Mouse (Mus musculus): ENCODE measurements at regions not wholly inside any gene's neighbourhood (a gene's known extent, or its start where the extent isn't known, plus 50 kb on each side); places are given as distances from the start of the nearest gene placed in this dataset.

GRCm38 (mm10) chr13:46043016-46043415 is 78.2 kb upstream of the Atxn1 start:
- Histone ChIP-seq H3K27me3 (ENCODE audit: control insufficient read depth, insufficient read depth, low read length) (no peaks in the 10 kb centered on the region), H3K36me3 (ENCODE audit: control insufficient read depth, insufficient read depth, low read length) (no peaks in the 10 kb centered on the region), H3K9me3 (ENCODE audit: control insufficient read depth, low read length) (no peaks in the 10 kb centered on the region), H3K4me2 (replicated peaks; ENCODE audit: low read depth) (peak overlapping the region; percentile 12; the same call in 1 of the 2 replicates), H3K4me3 (ENCODE audit: low read depth, low read length) (no peak overlapping the region), H3K4me1 (replicated peaks; ENCODE audit: control insufficient read depth, insufficient read depth) (no peaks in the 10 kb centered on the region), H3K27ac (replicated peaks) (no peak overlapping the region), H3K9ac (ENCODE audit: low read length) (no peak overlapping the region)
- TF ChIP-seq EP300 (optimal IDR thresholded peaks at IDR 0.05) (no peak), CTCF (IDR thresholded peaks at IDR 0.05; ENCODE audit: low read depth) (no peak)
- no peak; the same call in 1 of the 2 replicates for ATAC-seq (ENCODE audit: low FRiP score, low TSS enrichment)
- DNase-seq (ENCODE audit: low spot score) = no peak
- 56% methylated on average over 10 of the region's 10 CpGs for WGBS

GRCm38 (mm10) chr13:46042224-46042623 is 77.4 kb upstream of the Atxn1 start:
- no peak for ATAC-seq (ENCODE audit: low FRiP score, low TSS enrichment)
- H3K4me2 ChIP-seq (replicated peaks; ENCODE audit: low read depth) = no peak overlapping the region

GRCm38 (mm10) chr13:46041475-46041874 is 76.7 kb upstream of the Atxn1 start:
- no peak overlapping the region for H3K4me2 ChIP-seq (replicated peaks; ENCODE audit: low read depth)
- H3K9me3 ChIP-seq (ENCODE audit: control insufficient read depth, low read length) = no peaks in the 10 kb centered on the region
- no peak for TF ChIP-seq CTCF (IDR thresholded peaks at IDR 0.05; ENCODE audit: low read depth)
- no peak for TF ChIP-seq EP300 (optimal IDR thresholded peaks at IDR 0.05)
- H3K9ac ChIP-seq (ENCODE audit: low read length) = no peak overlapping the region
- 94% methylated on average over 4 of the region's 4 CpGs for WGBS
- no peak overlapping the region for H3K4me3 ChIP-seq (ENCODE audit: low read depth, low read length)
- no peaks in the 10 kb centered on the region for H3K4me1 ChIP-seq (replicated peaks; ENCODE audit: control insufficient read depth, insufficient read depth)
- no peaks in the 10 kb centered on the region for H3K36me3 ChIP-seq (ENCODE audit: control insufficient read depth, insufficient read depth, low read length)
- no peaks in the 10 kb centered on the region for H3K27me3 ChIP-seq (ENCODE audit: control insufficient read depth, insufficient read depth, low read length)
- DNase-seq (ENCODE audit: low spot score) = no peak
- H3K27ac ChIP-seq (replicated peaks) = no peak overlapping the region
- ATAC-seq (ENCODE audit: low FRiP score, low TSS enrichment) = no peak

More at GRCm38 (mm10) chr13:46042224-46042623, 77.4 kb upstream of the Atxn1 start:
- Histone ChIP-seq H3K4me1 (replicated peaks; ENCODE audit: control insufficient read depth, insufficient read depth) (no peaks in the 10 kb centered on the region), H3K27me3 (ENCODE audit: control insufficient read depth, insufficient read depth, low read length) (no peaks in the 10 kb centered on the region), H3K9ac (ENCODE audit: low read length) (no peak overlapping the region), H3K27ac (replicated peaks) (no peak overlapping the region), H3K4me3 (ENCODE audit: low read depth, low read length) (no peak overlapping the region), H3K36me3 (ENCODE audit: control insufficient read depth, insufficient read depth, low read length) (no peaks in the 10 kb centered on the region), H3K9me3 (ENCODE audit: control insufficient read depth, low read length) (no peaks in the 10 kb centered on the region)
- DNase-seq (ENCODE audit: low spot score) = no peak
- 64% methylated on average over 8 of the region's 8 CpGs for WGBS
- TF ChIP-seq EP300 (optimal IDR thresholded peaks at IDR 0.05) = no peak
- TF ChIP-seq CTCF (IDR thresholded peaks at IDR 0.05; ENCODE audit: low read depth) = no peak

- Histone ChIP-seq H3K27ac (replicated peaks) (no peak overlapping the region), H3K4me2 (replicated peaks; ENCODE audit: low read depth) (no peak overlapping the region), H3K36me3 (ENCODE audit: control insufficient read depth, insufficient read depth, low read length) (no peaks in the 10 kb centered on the region), H3K4me3 (ENCODE audit: low read depth, low read length) (no peak overlapping the region), H3K4me1 (replicated peaks; ENCODE audit: control insufficient read depth, insufficient read depth) (no peaks in the 10 kb centered on the region), H3K9me3 (ENCODE audit: control insufficient read depth, low read length) (no peaks in the 10 kb centered on the region), H3K9ac (ENCODE audit: low read length) (no peak overlapping the region), H3K27me3 (ENCODE audit: control insufficient read depth, insufficient read depth, low read length) (no peaks in the 10 kb centered on the region)
- TF ChIP-seq CTCF (IDR thresholded peaks at IDR 0.05; ENCODE audit: low read depth) (no peak), EP300 (optimal IDR thresholded peaks at IDR 0.05) (no peak)
- no peak for DNase-seq (ENCODE audit: low spot score)
- WGBS = 92% methylated on average over 5 of the region's 5 CpGs
- ATAC-seq (ENCODE audit: low FRiP score, low TSS enrichment) = no peak
Observed at GRCm38 (mm10) chr13:46040062-46040461, 75.3 kb upstream of the Atxn1 start.

- Histone ChIP-seq H3K27ac (replicated peaks) (no peak overlapping the region), H3K4me2 (replicated peaks; ENCODE audit: low read depth) (no peak overlapping the region), H3K9ac (ENCODE audit: low read length) (no peak overlapping the region), H3K4me3 (ENCODE audit: low read depth, low read length) (no peak overlapping the region), H3K27me3 (ENCODE audit: control insufficient read depth, insufficient read depth, low read length) (no peaks in the 10 kb centered on the region), H3K9me3 (ENCODE audit: control insufficient read depth, low read length) (no peaks in the 10 kb centered on the region), H3K36me3 (ENCODE audit: control insufficient read depth, insufficient read depth, low read length) (no peaks in the 10 kb centered on the region), H3K4me1 (replicated peaks; ENCODE audit: control insufficient read depth, insufficient read depth) (no peaks in the 10 kb centered on the region)
- WGBS = 77% methylated on average over 10 of the region's 10 CpGs
- ATAC-seq (ENCODE audit: low FRiP score, low TSS enrichment) (no peak), DNase-seq (ENCODE audit: low spot score) (no peak)
- TF ChIP-seq CTCF (IDR thresholded peaks at IDR 0.05; ENCODE audit: low read depth) (no peak), EP300 (optimal IDR thresholded peaks at IDR 0.05) (no peak)
Observed at GRCm38 (mm10) chr13:46038441-46039331, 73.9 kb upstream of the Atxn1 start.

- DNase-seq (ENCODE audit: low spot score) = no peak
- Histone ChIP-seq H3K4me3 (ENCODE audit: low read depth, low read length) (no peak overlapping the region), H3K27ac (replicated peaks) (no peak overlapping the region), H3K4me2 (replicated peaks; ENCODE audit: low read depth) (no peak overlapping the region), H3K36me3 (ENCODE audit: control insufficient read depth, insufficient read depth, low read length) (no peaks in the 10 kb centered on the region), H3K9me3 (ENCODE audit: control insufficient read depth, low read length) (no peaks in the 10 kb centered on the region), H3K4me1 (replicated peaks; ENCODE audit: control insufficient read depth, insufficient read depth) (no peaks in the 10 kb centered on the region), H3K27me3 (ENCODE audit: control insufficient read depth, insufficient read depth, low read length) (no peaks in the 10 kb centered on the region), H3K9ac (ENCODE audit: low read length) (no peak overlapping the region)
- ATAC-seq (ENCODE audit: low FRiP score, low TSS enrichment) = no peak
- WGBS = 55% methylated on average over 2 of the region's 2 CpGs
- TF ChIP-seq CTCF (IDR thresholded peaks at IDR 0.05; ENCODE audit: low read depth) (no peak), EP300 (optimal IDR thresholded peaks at IDR 0.05) (no peak)
Observed at GRCm38 (mm10) chr13:46032281-46032680, 67.5 kb upstream of the Atxn1 start.
